Mouse (Mus musculus): ENCODE results near the gene Fosb.

DNA sequence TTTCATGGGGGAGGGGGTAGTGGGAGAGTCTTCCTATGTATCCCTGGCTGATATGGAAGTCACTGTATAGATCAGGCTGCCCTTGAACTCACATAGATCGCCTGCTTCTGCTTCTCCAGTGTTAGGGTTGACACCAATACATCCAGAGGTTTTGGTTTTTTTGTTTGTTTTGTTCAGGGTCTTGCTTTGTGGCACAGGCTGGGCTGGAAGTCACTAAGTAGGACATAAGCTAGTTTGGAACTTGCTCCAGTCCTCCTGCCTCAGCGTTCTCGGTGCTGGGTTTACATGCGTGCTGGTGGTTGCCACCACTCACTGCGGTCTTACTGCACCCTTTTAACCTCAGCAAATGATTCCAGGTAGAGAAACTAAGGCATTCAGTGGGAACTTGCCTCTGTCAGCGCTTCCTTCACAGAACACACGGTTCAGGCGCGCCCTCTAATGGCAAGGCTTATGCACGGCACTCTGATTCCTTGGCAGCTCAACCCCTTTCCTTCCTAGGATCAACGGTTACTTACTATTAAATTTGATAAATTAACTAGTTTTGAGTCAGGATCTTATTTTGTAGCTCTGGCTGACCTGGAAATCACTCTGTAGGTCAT, 33.5 kb upstream of the Fosb start:
- TF ChIP-seq CTCF (IDR thresholded peaks at IDR 0.05) = peak; percentile 95
- TF ChIP-seq EP300 (IDR thresholded peaks at IDR 0.05) = no peak
